Mouse (Mus musculus): Measurements from ENCODE around the gene Gfod1. TPM values are rescaled to one million over a fixed set of nuclear protein-coding genes. Genes with fewer than 3 reads are reported as not detected.

The Gfod1 gene
- polyA plus RNA-seq, 1 experiment from 2014 or later = 1.3 TPM

GRCm38 (mm10) chr13:43203641-43204040 is 100.3 kb downstream of the Gfod1 start:
- peaks cover 10% of the 10 kb centered on the region; the same call in 1 of the 2 replicates for H3K27me3 ChIP-seq (ENCODE audit: control insufficient read depth, insufficient read depth, low read length)
- no peaks in the 10 kb centered on the region for H3K9me3 ChIP-seq (ENCODE audit: control insufficient read depth, low read length)
- peaks cover 8 to 10% of the 10 kb centered on the region in 2 experiments for H3K4me1 ChIP-seq (ENCODE audit: control insufficient read depth in 2 of 2, insufficient read depth in 2 of 2, low read length in 2 of 2)
- peaks cover 6% of the 10 kb centered on the region; the same call in 1 of the 2 replicates for H3K36me3 ChIP-seq (ENCODE audit: control insufficient read depth, insufficient read depth, low read length)
- no peak overlapping the region for H3K9ac ChIP-seq (ENCODE audit: low read length)
- no peak overlapping the region for H3K4me3 ChIP-seq (ENCODE audit: control insufficient read depth in 1 of 2, insufficient read depth in 1 of 2, low read depth in 1 of 2, low read length in 2 of 2)
- WGBS = 37% methylated on average over 5 of the region's 5 CpGs
- no peak overlapping the region; a peak in 1 of 4 replicates for H3K27ac ChIP-seq (replicated peaks in 1 of 2; ENCODE audit: control insufficient read depth in 1 of 2, insufficient read depth in 1 of 2, low read depth in 2 of 2, low read length in 2 of 2)
- H3K4me2 ChIP-seq (ENCODE audit: low read length) = no peak overlapping the region
- ATAC-seq (ENCODE audit: insufficient number of reproducible peaks, insufficient read depth, low FRiP score, low read depth) = no peak

GRCm38 (mm10) chr13:43203234-43203633 is 100.7 kb downstream of the Gfod1 start:
- H3K4me1 ChIP-seq (ENCODE audit: control insufficient read depth in 2 of 2, insufficient read depth in 2 of 2, low read length in 2 of 2) = peaks cover 8 to 10% of the 10 kb centered on the region in 2 experiments
- WGBS = 54% methylated on average over 7 of the region's 7 CpGs
- no peak overlapping the region for H3K4me3 ChIP-seq (ENCODE audit: control insufficient read depth in 1 of 2, insufficient read depth in 1 of 2, low read depth in 1 of 2, low read length in 2 of 2)
- H3K4me2 ChIP-seq (ENCODE audit: low read length) = no peak overlapping the region
- H3K27ac ChIP-seq (replicated peaks in 1 of 2; ENCODE audit: control insufficient read depth in 1 of 2, insufficient read depth in 1 of 2, low read depth in 2 of 2, low read length in 2 of 2) = peak overlapping the region in 1 of 2 experiments; percentile 8; a peak in 1 of 4 replicates
- H3K9ac ChIP-seq (ENCODE audit: low read length) = no peak overlapping the region
- H3K9me3 ChIP-seq (ENCODE audit: control insufficient read depth, low read length) = no peaks in the 10 kb centered on the region
- peaks cover 10% of the 10 kb centered on the region; the same call in 1 of the 2 replicates for H3K27me3 ChIP-seq (ENCODE audit: control insufficient read depth, insufficient read depth, low read length)
- ATAC-seq (ENCODE audit: insufficient number of reproducible peaks, insufficient read depth, low FRiP score, low read depth) = no peak; the same call in 1 of the 2 replicates
- peaks cover 6% of the 10 kb centered on the region; the same call in 1 of the 2 replicates for H3K36me3 ChIP-seq (ENCODE audit: control insufficient read depth, insufficient read depth, low read length)

- Histone ChIP-seq H3K27ac (replicated peaks in 1 of 2; ENCODE audit: control insufficient read depth in 1 of 2, insufficient read depth in 1 of 2, low read depth in 2 of 2, low read length in 2 of 2) (no peak overlapping the region), H3K4me2 (ENCODE audit: low read length) (no peak overlapping the region), H3K4me1 (ENCODE audit: control insufficient read depth in 2 of 2, insufficient read depth in 2 of 2, low read length in 2 of 2) (peaks cover 9 to 13% of the 10 kb centered on the region in 2 experiments), H3K4me3 (ENCODE audit: control insufficient read depth in 1 of 2, insufficient read depth in 1 of 2, low read depth in 1 of 2, low read length in 2 of 2) (no peak overlapping the region), H3K27me3 (ENCODE audit: control insufficient read depth, insufficient read depth, low read length) (peaks cover 10% of the 10 kb centered on the region; the same call in 1 of the 2 replicates), H3K9me3 (ENCODE audit: control insufficient read depth, low read length) (no peaks in the 10 kb centered on the region), H3K36me3 (ENCODE audit: control insufficient read depth, insufficient read depth, low read length) (peaks cover 6% of the 10 kb centered on the region; the same call in 1 of the 2 replicates), H3K9ac (ENCODE audit: low read length) (no peak overlapping the region)
- ATAC-seq (ENCODE audit: insufficient number of reproducible peaks, insufficient read depth, low FRiP score, low read depth) = no peak
- WGBS = 79% methylated on average over 10 of the region's 10 CpGs
Observed at GRCm38 (mm10) chr13:43202351-43202750, 101.6 kb downstream of the Gfod1 start.

GRCm38 (mm10) chr13:43201033-43201432 is 102.9 kb downstream of the Gfod1 start:
- H3K36me3 ChIP-seq (ENCODE audit: control insufficient read depth, insufficient read depth, low read length) = peaks cover 6% of the 10 kb centered on the region; the same call in 1 of the 2 replicates
- no peak overlapping the region for H3K4me3 ChIP-seq (ENCODE audit: control insufficient read depth in 1 of 2, insufficient read depth in 1 of 2, low read depth in 1 of 2, low read length in 2 of 2)
- 38% methylated on average over 22 of the region's 22 CpGs for WGBS
- H3K4me2 ChIP-seq (ENCODE audit: low read length) = no peak overlapping the region
- no peak overlapping the region for H3K27ac ChIP-seq (replicated peaks in 1 of 2; ENCODE audit: control insufficient read depth in 1 of 2, insufficient read depth in 1 of 2, low read depth in 2 of 2, low read length in 2 of 2)
- no peak for ATAC-seq (ENCODE audit: insufficient number of reproducible peaks, insufficient read depth, low FRiP score, low read depth)
- no peak overlapping the region for H3K9ac ChIP-seq (ENCODE audit: low read length)
- H3K27me3 ChIP-seq (ENCODE audit: control insufficient read depth, insufficient read depth, low read length) = peaks cover 10% of the 10 kb centered on the region; the same call in 1 of the 2 replicates
- peaks cover 19 to 24% of the 10 kb centered on the region in 2 experiments for H3K4me1 ChIP-seq (ENCODE audit: control insufficient read depth in 2 of 2, insufficient read depth in 2 of 2, low read length in 2 of 2)
- H3K9me3 ChIP-seq (ENCODE audit: control insufficient read depth, low read length) = no peaks in the 10 kb centered on the region

- peaks cover 10% of the 10 kb centered on the region; the same call in 1 of the 2 replicates for H3K27me3 ChIP-seq (ENCODE audit: control insufficient read depth, insufficient read depth, low read length)
- no peak overlapping the region for H3K9ac ChIP-seq (ENCODE audit: low read length)
- no peak for ATAC-seq (ENCODE audit: insufficient number of reproducible peaks, insufficient read depth, low FRiP score, low read depth)
- 79% methylated on average over 22 of the region's 22 CpGs for WGBS
- no peaks in the 10 kb centered on the region for H3K9me3 ChIP-seq (ENCODE audit: control insufficient read depth, low read length)
- H3K36me3 ChIP-seq (ENCODE audit: control insufficient read depth, insufficient read depth, low read length) = peaks cover 6% of the 10 kb centered on the region; the same call in 1 of the 2 replicates
- no peak overlapping the region for H3K27ac ChIP-seq (replicated peaks in 1 of 2; ENCODE audit: control insufficient read depth in 1 of 2, insufficient read depth in 1 of 2, low read depth in 2 of 2, low read length in 2 of 2)
- H3K4me1 ChIP-seq (ENCODE audit: control insufficient read depth in 2 of 2, insufficient read depth in 2 of 2, low read length in 2 of 2) = peaks cover 19 to 26% of the 10 kb centered on the region in 2 experiments
- no peak overlapping the region for H3K4me3 ChIP-seq (ENCODE audit: control insufficient read depth in 1 of 2, insufficient read depth in 1 of 2, low read depth in 1 of 2, low read length in 2 of 2)
- no peak overlapping the region for H3K4me2 ChIP-seq (ENCODE audit: low read length)
Observed at GRCm38 (mm10) chr13:43200473-43200872, 103.5 kb downstream of the Gfod1 start.

GRCm38 (mm10) chr13:43199749-43200148 is 104.2 kb downstream of the Gfod1 start:
- Histone ChIP-seq H3K27me3 (ENCODE audit: control insufficient read depth, insufficient read depth, low read length) (peaks cover 10% of the 10 kb centered on the region; the same call in 1 of the 2 replicates), H3K4me2 (ENCODE audit: low read length) (no peak overlapping the region), H3K36me3 (ENCODE audit: control insufficient read depth, insufficient read depth, low read length) (peaks cover 6% of the 10 kb centered on the region; the same call in 1 of the 2 replicates), H3K9ac (ENCODE audit: low read length) (no peak overlapping the region), H3K4me1 (ENCODE audit: control insufficient read depth in 2 of 2, insufficient read depth in 2 of 2, low read length in 2 of 2) (peaks cover 22 to 30% of the 10 kb centered on the region in 2 experiments), H3K9me3 (ENCODE audit: control insufficient read depth, low read length) (no peaks in the 10 kb centered on the region), H3K27ac (replicated peaks in 1 of 2; ENCODE audit: control insufficient read depth in 1 of 2, insufficient read depth in 1 of 2, low read depth in 2 of 2, low read length in 2 of 2) (no peak overlapping the region), H3K4me3 (ENCODE audit: control insufficient read depth in 1 of 2, insufficient read depth in 1 of 2, low read depth in 1 of 2, low read length in 2 of 2) (no peak overlapping the region)
- ATAC-seq (ENCODE audit: insufficient number of reproducible peaks, insufficient read depth, low FRiP score, low read depth) = no peak
- 74% methylated on average over 5 of the region's 5 CpGs for WGBS

- H3K4me2 ChIP-seq (ENCODE audit: low read length) = no peak overlapping the region
- no peak overlapping the region for H3K27ac ChIP-seq (replicated peaks in 1 of 2; ENCODE audit: control insufficient read depth in 1 of 2, insufficient read depth in 1 of 2, low read depth in 2 of 2, low read length in 2 of 2)
- no peaks in the 10 kb centered on the region for H3K9me3 ChIP-seq (ENCODE audit: control insufficient read depth, low read length)
- 89% methylated on average over 7 of the region's 7 CpGs for WGBS
- H3K4me3 ChIP-seq (ENCODE audit: control insufficient read depth in 1 of 2, insufficient read depth in 1 of 2, low read depth in 1 of 2, low read length in 2 of 2) = no peak overlapping the region
- H3K27me3 ChIP-seq (ENCODE audit: control insufficient read depth, insufficient read depth, low read length) = peaks cover 10% of the 10 kb centered on the region; the same call in 1 of the 2 replicates
- no peak overlapping the region for H3K9ac ChIP-seq (ENCODE audit: low read length)
- peaks cover 6% of the 10 kb centered on the region; the same call in 1 of the 2 replicates for H3K36me3 ChIP-seq (ENCODE audit: control insufficient read depth, insufficient read depth, low read length)
- ATAC-seq (ENCODE audit: insufficient number of reproducible peaks, insufficient read depth, low FRiP score, low read depth) = no peak
- H3K4me1 ChIP-seq (ENCODE audit: control insufficient read depth in 2 of 2, insufficient read depth in 2 of 2, low read length in 2 of 2) = peaks cover 22 to 30% of the 10 kb centered on the region in 2 experiments
Observed at GRCm38 (mm10) chr13:43199282-43199681, 104.7 kb downstream of the Gfod1 start.

Measured in heart, embryonic 14.5 days (tissue).